Mouse (Mus musculus): ENCODE measurements around the gene Galntl6. TPM values are rescaled to one million over a fixed set of nuclear protein-coding genes. Genes with fewer than 3 reads are reported as not detected.

The Galntl6 gene
- polyA plus RNA-seq, 1 experiment = 6.0 TPM

DNA sequence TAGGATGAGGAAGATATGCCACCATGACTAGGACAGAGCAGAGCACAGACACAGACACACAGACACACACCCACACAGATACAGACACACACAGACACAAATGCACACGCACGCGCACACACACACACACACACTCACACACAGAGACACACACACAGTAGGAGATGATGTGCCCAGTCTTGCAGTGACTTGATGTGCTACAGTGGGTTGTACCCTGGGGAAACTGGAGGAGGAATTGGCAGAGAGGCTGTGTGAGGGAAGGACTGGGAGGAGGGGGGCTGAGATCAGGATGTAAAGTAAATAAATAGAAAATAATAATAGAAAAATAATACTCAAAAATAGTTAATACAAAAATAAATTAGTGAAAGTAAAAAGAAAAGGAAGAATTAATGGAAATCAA is 174.5 kb downstream of the Galntl6 start:
- H3K27me3 ChIP-seq (ENCODE audit: control insufficient read depth, insufficient read depth, low read length) = no peaks in the 10 kb centered on the region
- 95% methylated on average over 3 of the region's 3 CpGs for WGBS
- H3K4me3 ChIP-seq (replicated peaks; ENCODE audit: insufficient read depth, low read depth, low read length) = no peak overlapping the region
- no peak overlapping the region for H3K27ac ChIP-seq (ENCODE audit: insufficient read depth, low read length)
- H3K4me1 ChIP-seq (ENCODE audit: control insufficient read depth, insufficient read depth, low read length) = no peaks in the 10 kb centered on the region
- no peak for DNase-seq
- TF ChIP-seq CTCF (IDR thresholded peaks at IDR 0.05; ENCODE audit: borderline replicate concordance, insufficient read depth, low read depth, low read length) = no peak
- no peak for TF ChIP-seq POLR2A (IDR thresholded peaks at IDR 0.05; ENCODE audit: borderline replicate concordance, insufficient read depth, low read length)

DNA sequence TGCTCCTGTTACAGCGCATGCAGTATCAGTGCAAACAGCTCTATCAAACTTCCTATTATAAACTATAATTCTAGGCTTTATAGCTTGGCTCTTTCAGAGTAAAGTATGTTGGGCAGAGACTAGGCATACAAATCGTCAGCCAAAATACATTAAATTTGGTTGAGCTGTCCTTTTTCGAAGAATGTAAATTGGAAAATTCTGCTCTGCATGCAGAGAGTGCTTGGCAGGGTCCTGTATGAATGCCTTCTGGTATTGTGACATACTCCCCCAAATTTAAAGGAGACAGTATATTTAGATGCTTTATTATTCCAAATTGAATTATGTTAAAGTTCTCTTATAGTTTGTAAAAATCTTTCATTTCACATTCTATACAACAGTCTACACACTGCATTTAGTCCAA is 220.7 kb downstream of the Galntl6 start:
- no peak for TF ChIP-seq POLR2A (IDR thresholded peaks at IDR 0.05; ENCODE audit: borderline replicate concordance, insufficient read depth, low read length)
- no peak for TF ChIP-seq CTCF (IDR thresholded peaks at IDR 0.05; ENCODE audit: borderline replicate concordance, insufficient read depth, low read depth, low read length)
- no peak overlapping the region for H3K27ac ChIP-seq (ENCODE audit: insufficient read depth, low read length)
- H3K4me3 ChIP-seq (replicated peaks; ENCODE audit: insufficient read depth, low read depth, low read length) = no peak overlapping the region
- WGBS = 56% methylated on average over 3 of the region's 3 CpGs
- no peak for DNase-seq
- H3K4me1 ChIP-seq (ENCODE audit: control insufficient read depth, insufficient read depth, low read length) = no peaks in the 10 kb centered on the region
- no peaks in the 10 kb centered on the region for H3K27me3 ChIP-seq (ENCODE audit: control insufficient read depth, insufficient read depth, low read length)

- Histone ChIP-seq H3K4me3 (replicated peaks; ENCODE audit: insufficient read depth, low read depth, low read length) (no peak overlapping the region), H3K4me1 (ENCODE audit: control insufficient read depth, insufficient read depth, low read length) (no peaks in the 10 kb centered on the region), H3K27me3 (ENCODE audit: control insufficient read depth, insufficient read depth, low read length) (no peaks in the 10 kb centered on the region), H3K27ac (ENCODE audit: insufficient read depth, low read length) (no peak overlapping the region)
- TF ChIP-seq POLR2A (IDR thresholded peaks at IDR 0.05; ENCODE audit: borderline replicate concordance, insufficient read depth, low read length) (no peak), CTCF (IDR thresholded peaks at IDR 0.05; ENCODE audit: borderline replicate concordance, insufficient read depth, low read depth, low read length) (no peak)
- 45% methylated on average over 6 of the region's 6 CpGs for WGBS
- no peak for DNase-seq
Measured at GRCm38 (mm10) chr8:58677847-58678450, 234.5 kb downstream of the Galntl6 start.

- TF ChIP-seq POLR2A (IDR thresholded peaks at IDR 0.05; ENCODE audit: borderline replicate concordance, insufficient read depth, low read length) (no peak), CTCF (IDR thresholded peaks at IDR 0.05; ENCODE audit: borderline replicate concordance, insufficient read depth, low read depth, low read length) (no peak)
- DNase-seq = peak; percentile 20 to 69
- H3K27me3 ChIP-seq (ENCODE audit: control insufficient read depth, insufficient read depth, low read length) = no peaks in the 10 kb centered on the region
- no peak overlapping the region for H3K27ac ChIP-seq (ENCODE audit: insufficient read depth, low read length)
- no peak overlapping the region for H3K4me3 ChIP-seq (replicated peaks; ENCODE audit: insufficient read depth, low read depth, low read length)
- H3K4me1 ChIP-seq (ENCODE audit: control insufficient read depth, insufficient read depth, low read length) = no peaks in the 10 kb centered on the region
- WGBS = 9% methylated on average over 2 of the region's 2 CpGs
Measured at GRCm38 (mm10) chr8:58669075-58669474, 243.4 kb downstream of the Galntl6 start.

GRCm38 (mm10) chr8:58660019-58660418 is 252.4 kb downstream of the Galntl6 start:
- Histone ChIP-seq H3K27me3 (ENCODE audit: control insufficient read depth, insufficient read depth, low read length) (no peaks in the 10 kb centered on the region), H3K4me3 (replicated peaks; ENCODE audit: insufficient read depth, low read depth, low read length) (no peak overlapping the region), H3K4me1 (ENCODE audit: control insufficient read depth, insufficient read depth, low read length) (no peaks in the 10 kb centered on the region), H3K27ac (ENCODE audit: insufficient read depth, low read length) (no peak overlapping the region)
- no peak for TF ChIP-seq CTCF (IDR thresholded peaks at IDR 0.05; ENCODE audit: borderline replicate concordance, insufficient read depth, low read depth, low read length)
- TF ChIP-seq POLR2A (IDR thresholded peaks at IDR 0.05; ENCODE audit: borderline replicate concordance, insufficient read depth, low read length) = no peak
- no peak for DNase-seq

DNA sequence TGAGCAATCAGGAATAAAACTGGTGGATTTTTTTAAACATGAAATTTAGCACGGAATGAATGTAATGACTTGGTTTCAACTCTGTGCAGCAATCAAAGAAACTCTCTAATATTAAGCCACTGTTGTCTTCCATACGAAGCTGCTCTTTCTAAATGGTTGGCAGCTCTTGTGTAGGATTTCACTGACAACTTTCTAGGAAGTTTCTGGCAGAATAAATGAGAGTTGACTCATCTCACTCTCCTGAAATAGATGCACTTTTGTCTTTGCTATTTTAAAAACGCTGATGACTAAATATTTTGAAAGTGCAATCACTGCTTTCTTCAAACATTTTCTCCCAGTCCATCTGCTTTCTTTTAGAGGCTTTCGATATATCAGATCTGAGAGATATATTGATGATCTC is 256.8 kb downstream of the Galntl6 start:
- H3K4me3 ChIP-seq (replicated peaks; ENCODE audit: insufficient read depth, low read depth, low read length) = no peak overlapping the region
- DNase-seq = no peak
- no peak overlapping the region for H3K27ac ChIP-seq (ENCODE audit: insufficient read depth, low read length)
- TF ChIP-seq POLR2A (IDR thresholded peaks at IDR 0.05; ENCODE audit: borderline replicate concordance, insufficient read depth, low read length) (no peak), CTCF (IDR thresholded peaks at IDR 0.05; ENCODE audit: borderline replicate concordance, insufficient read depth, low read depth, low read length) (no peak)
- no peaks in the 10 kb centered on the region for H3K4me1 ChIP-seq (ENCODE audit: control insufficient read depth, insufficient read depth, low read length)
- no peaks in the 10 kb centered on the region for H3K27me3 ChIP-seq (ENCODE audit: control insufficient read depth, insufficient read depth, low read length)
- 79% methylated on average over 4 of the region's 4 CpGs for whole genome bisulfite sequencing

GRCm38 (mm10) chr8:58606451-58606850 is 306.0 kb downstream of the Galntl6 start:
- 6% methylated on average over 4 of the region's 4 CpGs for WGBS
- H3K27me3 ChIP-seq (ENCODE audit: control insufficient read depth, insufficient read depth, low read length) = no peaks in the 10 kb centered on the region
- no peak overlapping the region for H3K27ac ChIP-seq (ENCODE audit: insufficient read depth, low read length)
- no peak for TF ChIP-seq POLR2A (IDR thresholded peaks at IDR 0.05; ENCODE audit: borderline replicate concordance, insufficient read depth, low read length)
- TF ChIP-seq CTCF (IDR thresholded peaks at IDR 0.05; ENCODE audit: borderline replicate concordance, insufficient read depth, low read depth, low read length) = no peak
- H3K4me3 ChIP-seq (replicated peaks; ENCODE audit: insufficient read depth, low read depth, low read length) = no peak overlapping the region
- peak; percentile 26 to 62 for DNase-seq
- H3K4me1 ChIP-seq (ENCODE audit: control insufficient read depth, insufficient read depth, low read length) = no peaks in the 10 kb centered on the region

- H3K27ac ChIP-seq (ENCODE audit: insufficient read depth, low read length) = no peak overlapping the region
- DNase-seq = no peak
- 83% methylated on average over 4 of the region's 4 CpGs for WGBS
- no peaks in the 10 kb centered on the region for H3K27me3 ChIP-seq (ENCODE audit: control insufficient read depth, insufficient read depth, low read length)
- no peak overlapping the region for H3K4me3 ChIP-seq (replicated peaks; ENCODE audit: insufficient read depth, low read depth, low read length)
- TF ChIP-seq POLR2A (IDR thresholded peaks at IDR 0.05; ENCODE audit: borderline replicate concordance, insufficient read depth, low read length) = no peak
- H3K4me1 ChIP-seq (ENCODE audit: control insufficient read depth, insufficient read depth, low read length) = no peaks in the 10 kb centered on the region
Measured at GRCm38 (mm10) chr8:58604751-58605150, 307.7 kb downstream of the Galntl6 start.

Measured in cerebellum, adult 2 months (tissue).